Mouse (Mus musculus): ENCODE data around the gene Pou3f1. TPM values are rescaled to one million over a fixed set of nuclear protein-coding genes. Genes with fewer than 3 reads are reported as not detected.

Pou3f1 gene
- under 1 TPM; 0.14 to 0.26 TPM for total RNA-seq (2021)
- long read RNA-seq, experiment 1, partial matches to known transcripts, result 0 of 2 reads
- long read RNA-seq, experiment 1, other reads (novel, unspliced or antisense), result 0 of 2 reads
- long read RNA-seq, experiment 2, partial matches to known transcripts, result 0 of 4 reads
- long read RNA-seq, experiment 2, other reads (novel, unspliced or antisense), result 0 of 4 reads

DNA sequence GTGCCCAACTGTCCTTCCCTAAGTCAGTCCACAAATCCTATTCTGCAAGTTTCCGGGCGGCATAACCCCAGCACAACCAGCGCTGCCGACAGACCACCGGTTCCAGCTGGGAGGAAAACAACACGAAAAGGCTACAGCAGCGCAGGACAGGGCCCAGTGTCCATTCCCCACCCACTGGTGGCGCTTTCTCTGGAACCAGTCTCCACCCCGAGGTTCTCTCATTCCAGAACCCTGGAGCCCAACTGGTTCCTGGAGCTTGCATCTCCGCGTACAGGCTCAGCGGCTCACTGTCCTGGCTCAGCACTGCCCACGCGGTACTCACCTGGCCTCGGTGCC, at the start of gene Pou3f1:
Gene Pou3f1, plus strand, starts transcription at position 290 of the 336 bp plus-strand sequence.
- Histone ChIP-seq H3K27ac (peak within 1 kb of the TSS; percentile 6; the same call in 1 of the 2 replicates), H3K4me3 (peak within 1 kb of the TSS; percentile 86)
- intact Hi-C loops (cut with DNase I), result no loop called here
- peak; percentile 23 for DNase-seq
- no peak for TF ChIP-seq CTCF (IDR thresholded peaks at IDR 0.05)

DNA sequence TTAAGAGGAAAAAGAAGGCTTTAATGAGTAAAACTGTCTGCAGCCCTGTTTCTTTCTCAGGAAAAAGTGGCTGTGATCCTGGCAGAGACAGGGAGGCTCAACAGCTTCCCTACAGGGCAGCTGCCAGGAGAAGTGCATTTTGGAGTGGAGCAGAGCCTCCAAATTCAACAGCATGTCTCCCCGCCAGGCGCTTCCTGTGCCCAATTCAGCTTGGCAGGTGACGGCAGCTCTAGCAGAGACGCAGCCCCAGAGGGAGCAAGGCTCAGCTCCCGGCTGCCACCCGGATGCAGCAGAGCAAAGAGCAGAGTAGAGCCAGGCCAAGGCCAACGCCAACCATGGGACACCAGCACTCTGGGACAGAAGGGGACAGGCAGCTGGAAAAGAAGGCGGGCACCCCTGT, 49.4 kb upstream of the Pou3f1 start:
- no peak for TF ChIP-seq CTCF (IDR thresholded peaks at IDR 0.05)
- intact Hi-C loops (cut with DNase I), result no loop called here
- no peak overlapping the region for H3K4me3 ChIP-seq
- H3K27ac ChIP-seq, result no peak overlapping the region
- DNase-seq, result peak; percentile 48

DNA sequence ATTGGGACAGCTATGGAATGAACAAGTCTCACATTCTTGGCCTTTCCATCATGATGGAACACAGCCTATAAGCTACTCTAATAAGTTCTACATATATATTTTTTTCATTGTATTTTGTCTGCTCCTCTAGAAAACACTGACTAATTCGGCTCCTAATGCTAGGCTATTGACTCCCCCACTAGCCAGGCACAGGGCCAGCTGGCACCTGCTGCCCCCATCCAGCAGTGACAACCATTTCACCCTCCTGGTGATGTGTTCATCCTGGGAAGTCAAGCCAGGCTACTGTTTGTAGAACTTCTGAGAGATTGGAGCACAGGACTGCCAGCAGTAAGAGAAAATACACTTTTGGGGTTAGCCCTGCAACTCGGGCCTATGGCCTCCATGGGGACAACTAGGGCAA, 46.5 kb upstream of the Pou3f1 start:
- Histone ChIP-seq H3K4me3 (no peak overlapping the region), H3K27ac (no peak overlapping the region)
- intact Hi-C loops (cut with DNase I), result no loop called here
- no peak for TF ChIP-seq CTCF (IDR thresholded peaks at IDR 0.05)
- no peak for DNase-seq

DNA sequence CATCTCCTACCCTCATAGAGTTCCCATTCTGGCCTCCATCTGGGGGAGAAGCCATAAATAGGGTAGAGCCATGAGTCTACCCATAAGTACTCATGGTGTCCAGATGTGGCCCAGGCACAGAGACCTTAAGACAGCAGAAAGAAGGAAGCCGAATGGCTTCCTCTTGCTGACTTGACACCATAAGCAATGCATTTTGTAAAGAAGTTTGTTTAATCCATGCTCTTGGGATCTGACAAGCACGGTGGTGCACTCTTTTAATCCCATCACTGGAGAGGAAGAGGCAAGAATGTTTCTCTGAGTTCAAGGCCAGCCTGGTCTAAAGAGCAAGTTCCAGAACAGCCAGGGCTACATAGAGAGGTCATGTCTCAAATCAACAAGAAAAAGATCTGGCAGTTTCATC, 45.9 kb upstream of the Pou3f1 start, which contains the start of gene 3100002H09Rik:
Gene 3100002H09Rik, minus strand, starts transcription at position 101 of the 400 bp plus-strand sequence.
- no peak for DNase-seq
- Histone ChIP-seq H3K4me3 (no peak within 1 kb of the TSS), H3K27ac (no peak within 1 kb of the TSS)
- no peak for TF ChIP-seq CTCF (IDR thresholded peaks at IDR 0.05)
- intact Hi-C loops (cut with DNase I), result no loop called here

DNA sequence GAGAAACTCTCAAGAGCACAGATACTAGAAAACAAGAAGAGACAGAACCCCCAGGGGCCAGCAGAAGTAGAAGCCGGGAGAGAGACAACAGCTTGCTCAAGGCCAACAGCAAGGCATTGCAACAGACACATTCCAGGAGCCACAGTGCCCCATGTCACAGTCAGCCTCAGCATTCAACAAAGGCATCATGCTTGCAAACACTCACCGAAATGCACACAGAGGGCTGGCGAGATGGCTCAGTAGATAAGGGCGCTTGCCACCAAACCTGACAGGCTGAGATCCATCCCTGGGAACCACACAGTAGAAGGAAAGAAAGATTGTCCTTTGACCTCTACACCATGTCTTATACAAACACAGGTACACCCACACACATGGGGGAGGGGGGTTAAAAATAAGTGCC, 44.8 kb upstream of the Pou3f1 start:
- Histone ChIP-seq H3K4me3 (no peak overlapping the region), H3K27ac (no peak overlapping the region)
- no peak for TF ChIP-seq CTCF (IDR thresholded peaks at IDR 0.05)
- no peak for DNase-seq
- intact Hi-C loops (cut with DNase I), result no loop called here

DNA sequence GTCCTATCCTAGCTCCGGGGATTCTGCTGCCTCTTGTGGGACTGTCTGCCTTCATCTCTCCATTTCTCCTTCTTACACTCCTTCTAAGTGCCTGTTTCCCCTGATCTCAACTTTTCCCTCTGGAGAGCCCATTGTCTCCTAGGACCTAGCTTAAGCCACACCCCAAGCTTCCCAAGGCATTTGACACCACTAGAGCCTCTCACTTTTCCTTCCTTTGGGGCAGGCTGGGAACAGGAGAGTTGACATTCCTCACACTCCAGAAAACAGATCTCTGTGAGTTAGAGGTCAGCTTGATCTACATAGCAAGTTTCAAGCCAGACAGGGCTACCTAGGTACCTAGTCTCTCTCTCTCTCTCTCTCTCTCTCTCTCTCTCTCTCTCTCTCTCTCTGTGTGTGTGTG, 42.4 kb upstream of the Pou3f1 start:
- Histone ChIP-seq H3K4me3 (no peak overlapping the region), H3K27ac (no peak overlapping the region)
- DNase-seq, result no peak
- TF ChIP-seq CTCF (IDR thresholded peaks at IDR 0.05), result no peak
- intact Hi-C loops (cut with DNase I), result no loop called here

DNA sequence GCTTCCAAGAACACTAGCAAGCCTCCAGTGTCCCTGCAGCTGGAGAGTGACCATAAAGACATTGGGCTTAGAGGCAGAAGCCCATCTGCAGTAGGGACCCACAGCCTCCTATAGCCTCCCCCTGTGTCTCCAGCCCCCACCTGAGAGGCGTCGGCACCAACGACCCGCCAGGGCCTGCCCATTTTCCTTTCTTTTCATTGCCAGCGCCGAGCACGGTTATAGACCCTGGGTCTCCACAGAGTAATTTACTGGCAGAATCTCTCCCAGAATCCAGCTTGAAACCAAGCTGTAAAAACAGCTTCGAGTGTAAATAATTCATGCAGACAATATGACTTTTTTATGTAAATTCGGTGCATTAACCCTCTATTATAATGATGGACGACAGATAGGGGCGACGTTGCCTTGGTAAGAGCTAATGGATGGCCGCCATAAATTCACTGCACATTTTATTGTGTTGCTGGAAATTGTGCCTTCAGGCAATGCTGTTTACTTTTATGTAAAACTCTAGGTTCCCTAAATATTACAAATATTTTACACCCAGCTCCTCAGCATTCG, 41.1 kb upstream of the Pou3f1 start:
- Histone ChIP-seq H3K4me3 (no peak overlapping the region), H3K27ac (no peak overlapping the region)
- no peak for DNase-seq
- TF ChIP-seq CTCF (IDR thresholded peaks at IDR 0.05), result no peak
- intact Hi-C loops (cut with DNase I), result no loop called here

DNA sequence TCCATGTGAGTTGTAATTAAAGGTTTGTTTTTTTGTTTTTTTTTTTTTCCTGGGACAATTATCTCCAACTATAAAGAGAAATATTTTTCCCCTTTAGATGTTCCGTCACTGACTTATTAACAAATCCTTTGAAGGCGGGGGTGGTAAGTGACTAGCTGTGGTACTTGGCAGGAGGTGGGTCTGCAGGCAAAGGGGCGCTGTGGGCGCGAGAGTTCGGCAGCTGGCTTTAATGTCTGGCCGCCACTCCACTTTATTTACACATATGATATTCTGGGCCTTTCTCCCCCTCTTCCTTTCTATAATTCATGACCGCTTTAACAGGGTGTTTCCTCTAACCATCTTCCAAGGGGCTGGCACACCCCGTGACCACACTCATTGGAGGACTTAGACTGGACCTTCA, 40.6 kb upstream of the Pou3f1 start:
- no peak for TF ChIP-seq CTCF (IDR thresholded peaks at IDR 0.05)
- no peak for DNase-seq
- intact Hi-C loops (cut with DNase I), result no loop called here
- no peak overlapping the region for H3K4me3 ChIP-seq
- H3K27ac ChIP-seq, result no peak overlapping the region

DNA sequence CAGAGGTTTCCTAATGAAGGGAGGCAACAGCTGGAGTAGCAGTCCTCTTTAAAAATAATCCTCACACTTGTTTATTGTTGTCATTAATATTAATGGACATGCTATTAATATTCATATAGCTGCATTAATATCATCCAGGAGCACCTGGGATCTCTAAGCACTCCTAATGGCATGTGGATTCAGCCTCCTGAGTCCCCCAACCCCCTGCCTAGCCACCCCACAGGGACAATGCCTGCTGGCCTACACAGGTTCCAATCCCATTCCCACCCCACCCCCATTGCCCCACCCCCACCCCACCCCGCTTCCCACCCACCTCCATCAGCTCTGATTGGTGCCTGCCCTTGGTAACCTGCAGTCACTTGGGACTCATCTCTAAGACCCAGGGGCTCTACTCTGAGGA, 40.0 kb upstream of the Pou3f1 start:
- no peak for TF ChIP-seq CTCF (IDR thresholded peaks at IDR 0.05)
- intact Hi-C loops (cut with DNase I), result no loop called here
- no peak overlapping the region for H3K4me3 ChIP-seq
- no peak overlapping the region for H3K27ac ChIP-seq
- DNase-seq, result no peak

DNA sequence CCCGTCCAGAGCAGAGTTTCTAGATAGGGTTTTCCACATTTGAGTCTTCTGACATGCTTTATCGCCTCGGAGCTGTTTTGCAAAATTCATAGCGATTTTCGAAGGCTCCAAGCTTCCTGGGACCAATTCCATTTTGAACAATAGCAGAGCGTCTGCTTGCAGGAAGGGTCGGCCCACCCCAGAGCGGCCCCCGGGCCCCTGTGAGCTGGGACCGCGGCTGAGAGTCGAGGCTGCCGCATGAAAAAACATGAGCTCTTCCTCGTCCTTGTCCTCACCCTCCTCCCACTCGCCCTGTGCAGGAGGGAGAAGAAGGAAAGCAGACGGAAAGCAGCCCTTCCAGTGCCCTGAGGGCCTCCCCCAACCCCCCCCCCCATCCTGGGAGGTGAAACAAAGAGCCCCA, 38.0 kb upstream of the Pou3f1 start:
- intact Hi-C loops (cut with DNase I), result no loop called here
- no peak for TF ChIP-seq CTCF (IDR thresholded peaks at IDR 0.05)

DNA sequence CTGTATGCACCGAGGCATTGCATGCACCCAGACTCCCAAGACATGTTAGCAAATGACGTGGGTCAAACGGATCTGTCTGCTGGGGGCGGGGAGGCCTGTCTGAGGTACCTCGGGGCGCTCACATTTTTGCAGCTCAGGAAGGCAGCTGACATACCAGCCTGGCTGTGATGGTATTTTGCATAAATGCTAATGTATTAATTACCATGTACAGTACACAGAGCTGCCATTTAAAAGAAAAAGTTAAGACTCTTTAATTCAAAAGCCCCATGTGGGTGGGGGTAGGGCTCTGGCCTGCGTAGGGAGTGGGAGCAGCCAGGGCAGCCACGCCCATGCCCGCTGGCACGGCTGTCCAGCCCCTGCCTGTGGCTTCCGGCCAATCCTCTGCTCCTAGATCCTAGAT, 35.2 kb upstream of the Pou3f1 start:
- H3K4me3 ChIP-seq, result no peak overlapping the region
- TF ChIP-seq CTCF (IDR thresholded peaks at IDR 0.05), result no peak
- no peak overlapping the region for H3K27ac ChIP-seq
- DNase-seq, result no peak
- intact Hi-C loops (cut with DNase I), result no loop called here

More for the DNA sequence above, 38.0 kb upstream of the Pou3f1 start:
- H3K4me3 ChIP-seq, result no peak overlapping the region
- DNase-seq, result no peak
- H3K27ac ChIP-seq, result no peak overlapping the region

DNA sequence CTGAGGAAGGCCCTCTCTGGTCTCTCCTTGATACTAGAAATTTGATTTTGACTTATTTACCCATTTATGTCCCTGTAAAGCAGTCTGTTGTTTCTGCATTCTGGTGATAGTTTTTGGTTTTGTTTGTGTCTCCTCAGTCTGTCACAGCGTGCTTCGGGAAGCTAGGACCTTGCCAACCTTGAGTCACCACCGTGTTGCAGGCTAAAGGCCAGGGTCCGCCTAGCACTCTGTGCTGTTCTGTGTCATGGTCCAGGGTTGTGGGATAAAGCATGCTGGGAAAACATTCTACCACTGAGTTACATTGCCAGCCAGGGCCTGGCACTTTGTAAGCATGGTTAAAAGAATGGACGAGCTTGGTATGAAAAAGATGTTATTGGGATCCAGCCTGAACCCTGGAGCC, 34.0 kb upstream of the Pou3f1 start:
- Histone ChIP-seq H3K27ac (no peak overlapping the region), H3K4me3 (no peak overlapping the region)
- no peak for DNase-seq
- TF ChIP-seq CTCF (IDR thresholded peaks at IDR 0.05), result no peak
- intact Hi-C loops (cut with DNase I), result no loop called here

DNA sequence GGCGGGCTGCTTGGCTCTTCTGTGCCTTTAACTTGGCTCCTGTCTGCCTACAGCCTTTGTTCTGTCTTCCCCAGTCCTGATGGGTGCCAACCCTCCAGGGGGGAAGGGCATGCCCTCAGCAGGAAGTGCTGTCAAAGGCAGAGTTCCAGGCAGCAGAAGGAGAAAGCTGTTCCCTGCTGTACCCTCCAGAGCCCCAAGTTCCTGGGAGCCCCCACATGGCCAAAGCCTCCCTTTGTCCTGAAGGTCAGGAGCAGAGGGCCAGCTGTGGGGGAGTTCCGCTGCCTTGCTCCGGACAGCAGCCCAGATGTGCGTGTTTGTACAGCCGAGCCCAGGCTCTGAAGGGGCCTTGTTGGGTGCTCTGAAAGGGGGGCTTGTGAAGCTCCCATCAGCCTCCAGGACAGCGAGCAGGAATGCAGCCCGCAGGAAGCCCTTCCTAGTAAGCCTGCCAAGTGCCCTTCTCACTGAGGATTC, 32.5 kb upstream of the Pou3f1 start:
- Histone ChIP-seq H3K27ac (no peak overlapping the region), H3K4me3 (no peak overlapping the region)
- intact Hi-C loops (cut with DNase I), result no loop called here
- TF ChIP-seq CTCF (IDR thresholded peaks at IDR 0.05), result no peak
- DNase-seq, result no peak

DNA sequence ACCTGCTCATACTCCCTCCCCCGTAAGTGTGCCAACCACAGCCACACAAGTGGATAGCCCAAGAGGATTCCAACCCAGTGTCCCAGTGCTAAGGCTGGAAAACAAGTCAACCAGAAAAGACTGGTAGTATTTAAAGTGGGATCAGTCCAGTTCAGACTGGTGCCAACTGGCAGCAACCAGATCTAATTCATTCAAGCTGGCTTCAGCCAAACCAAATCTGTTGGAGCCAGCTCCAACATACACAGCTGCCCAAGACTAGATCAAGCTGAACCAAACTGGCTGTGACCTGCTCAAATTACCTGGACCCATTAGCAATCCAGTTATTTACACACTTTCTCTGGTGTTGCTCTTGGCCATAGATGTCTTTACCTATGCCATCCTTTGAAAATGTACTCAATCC, 29.8 kb upstream of the Pou3f1 start:
- intact Hi-C loops (cut with DNase I), result no loop called here
- Histone ChIP-seq H3K27ac (no peak overlapping the region), H3K4me3 (no peak overlapping the region)
- no peak for DNase-seq
- TF ChIP-seq CTCF (IDR thresholded peaks at IDR 0.05), result no peak
